Mouse (Mus musculus) testis, adult 10 weeks (tissue): ENCODE results near the gene Gm44579. TPM values are rescaled to one million over a fixed set of nuclear protein-coding genes. Genes with fewer than 3 reads are reported as not detected.

Experiments
- polyA plus RNA-seq: library from polyadenylated mRNA; stranded (reverse); fragments of 350-450 nt; fragmentation: Illumina TruSeq; extraction: RNeasy Lipid Tissue Mini Kit (QIAGEN cat#74804); gene quantifications from one replicate; pipeline ENCODE4 v1.2.3, GENCODE M21; 2014; ENCODE audit warnings: low read depth, low replicate concordance

Gm44579 gene
- not detected for polyA plus RNA-seq

DNA sequence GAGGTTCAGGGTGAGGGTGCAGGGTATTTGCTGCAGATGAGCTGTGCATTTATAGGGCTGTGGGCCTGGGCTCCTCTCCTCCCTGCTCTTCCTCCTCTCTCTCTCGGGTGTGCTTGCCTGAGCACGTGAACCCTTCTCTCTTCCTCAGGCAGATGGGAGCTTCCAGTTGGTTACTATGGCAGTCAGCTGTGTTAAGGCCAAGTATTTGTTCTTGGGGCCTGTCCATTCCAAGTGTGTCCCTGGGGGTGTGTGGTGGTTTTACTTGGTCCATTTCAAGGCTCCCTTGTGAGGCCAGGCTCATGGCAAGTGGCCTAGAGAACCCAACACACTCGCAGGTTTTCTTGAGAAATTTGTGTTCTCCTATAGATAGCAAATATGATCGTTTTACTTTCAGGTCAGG, at the start of gene Gm44579, which contains the start of gene Olfr287:
Gene Gm44579, minus strand, starts transcription at position 101 of the 400 bp plus-strand sequence.
Gene Olfr287, minus strand, starts transcription at position 180 of the 400 bp plus-strand sequence.

DNA sequence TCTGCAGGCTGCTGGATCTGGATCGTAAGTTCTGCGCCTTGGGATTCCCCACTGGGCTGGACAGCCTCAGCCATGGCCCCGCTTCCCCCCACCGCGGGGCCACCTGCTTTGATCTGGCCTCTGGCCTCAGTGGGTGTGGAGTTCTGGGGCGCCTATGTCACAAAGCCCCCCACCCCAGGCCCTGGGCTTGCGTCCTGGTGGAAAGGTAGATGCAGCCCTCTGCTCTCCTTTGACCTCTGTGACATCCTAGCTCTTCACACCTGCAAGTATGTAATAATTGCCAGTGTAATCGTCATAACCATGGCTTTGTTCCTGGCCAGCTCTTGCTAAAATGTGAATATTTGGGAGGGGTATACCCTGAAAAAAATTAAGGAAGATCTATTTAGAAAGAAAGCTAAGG, 36.4 kb upstream of the Gm44579 start, which contains the start of gene H1fnt:
Gene H1fnt, minus strand, starts transcription at position 101 of the 400 bp plus-strand sequence.

DNA sequence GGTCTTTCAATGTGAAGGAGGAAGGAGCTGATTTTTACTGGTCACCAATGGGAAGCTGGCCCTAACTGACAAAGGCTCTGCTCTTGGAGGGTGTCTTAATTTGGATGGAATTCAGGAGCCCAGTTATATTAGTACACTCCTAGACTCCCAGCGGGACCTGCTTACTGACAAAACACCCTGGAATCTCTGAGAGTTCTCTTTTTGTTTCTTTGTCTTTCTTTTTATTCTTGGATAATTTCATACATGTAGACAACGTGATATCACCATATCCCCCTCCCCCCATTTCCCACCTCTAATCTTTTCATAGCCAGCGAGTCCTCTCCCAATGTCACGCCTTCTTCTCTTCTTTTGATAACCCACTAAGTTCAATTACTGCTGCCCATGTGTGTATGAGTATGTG, 13.6 kb upstream of the Gm44579 start, which contains the start of gene Olfr286:
Gene Olfr286, minus strand, starts transcription at position 101 of the 400 bp plus-strand sequence.

DNA sequence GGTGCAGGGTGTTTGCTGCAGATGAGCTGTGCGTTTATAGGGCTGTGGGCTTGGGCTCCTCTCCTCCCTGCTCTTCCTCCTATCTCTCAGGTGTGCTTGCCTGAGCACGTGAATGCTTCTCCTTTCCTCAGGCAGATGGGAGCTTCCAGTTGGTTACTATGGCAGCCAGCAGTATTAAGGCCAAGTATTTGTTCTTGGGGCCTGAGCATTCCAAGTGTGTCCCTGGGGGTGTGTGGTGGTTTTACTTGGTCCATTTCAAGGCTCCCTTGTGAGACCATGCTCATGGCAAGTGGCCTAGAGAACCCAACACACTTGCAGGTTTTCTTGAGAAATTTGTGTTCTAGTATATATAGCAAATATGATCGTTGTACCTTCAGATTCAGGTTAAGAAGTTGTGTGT, 25.3 kb downstream of the Gm44579 start, which contains the start of gene Olfr288:
Gene Olfr288, minus strand, starts transcription at position 101 of the 400 bp plus-strand sequence.

DNA sequence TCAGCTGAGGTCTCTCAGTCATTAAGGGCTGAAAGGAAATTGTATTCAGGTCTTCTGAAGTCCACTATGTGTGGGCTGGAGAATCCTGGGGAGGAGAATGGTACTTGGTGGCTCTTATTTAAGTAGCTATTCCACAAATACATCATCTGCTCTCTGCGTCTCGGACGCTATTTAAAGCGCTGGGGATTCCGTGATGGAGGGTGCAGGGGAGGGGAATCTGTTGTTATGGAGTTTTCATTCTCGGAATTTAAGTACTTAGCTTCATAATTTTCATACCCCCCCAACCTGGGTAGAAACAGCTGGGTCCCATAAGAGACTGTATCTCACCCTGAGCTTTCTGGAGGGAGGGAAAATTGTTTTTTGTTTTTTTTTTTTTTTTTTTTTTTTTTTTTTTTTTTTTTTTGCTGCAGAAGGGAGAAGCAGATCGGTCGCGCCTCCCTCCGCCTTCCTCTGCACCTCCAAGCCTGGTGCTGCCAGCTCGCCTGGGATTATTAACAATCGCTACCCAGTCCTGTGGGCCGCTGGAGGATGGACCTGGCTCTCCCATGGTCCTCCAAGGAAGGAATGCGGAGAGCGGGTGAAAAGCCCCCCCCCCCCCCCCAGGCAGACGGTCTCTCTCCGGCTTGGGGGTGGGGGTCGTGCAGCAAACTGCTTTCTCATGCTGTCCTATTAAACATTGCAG, 53.7 kb downstream of the Gm44579 start, which contains the start of gene Ccdc184:
Gene Ccdc184, plus strand, starts transcription at position 196 of the 682 bp plus-strand sequence.

DNA sequence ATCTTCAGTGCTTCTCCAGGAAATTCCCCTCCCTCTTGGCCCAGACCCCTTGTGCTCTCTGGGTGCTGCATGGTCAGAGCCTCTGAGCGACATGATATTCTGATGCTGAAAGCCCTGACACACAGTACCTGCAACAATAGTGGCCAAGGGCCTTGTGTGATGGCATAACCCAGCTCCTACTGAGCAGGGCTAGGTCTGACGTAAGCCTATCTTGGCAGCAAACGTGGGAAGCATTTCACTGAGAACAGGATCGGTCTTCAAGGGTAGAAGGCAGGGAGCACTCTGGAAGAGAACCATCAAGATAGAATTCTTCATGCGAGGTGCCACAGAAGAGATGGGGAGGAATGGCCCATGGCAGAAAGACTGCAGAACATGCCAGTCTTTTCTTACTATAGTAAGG, 55.3 kb downstream of the Gm44579 start, which contains the start of gene Asb8:
Gene Asb8, minus strand, starts transcription at position 101 of the 400 bp plus-strand sequence.

Other genes with a start within 250 kb of the Gm44579 start
- gene Col2a1, start 216.3 kb downstream of the Gm44579 start, polyA plus RNA-seq = 0.85 TPM
- gene Pfkm, start 128.4 kb downstream of the Gm44579 start, polyA plus RNA-seq = 23.1 TPM
- 111 TPM for gene Senp1, start 127.2 kb downstream of the Gm44579 start, polyA plus RNA-seq
- gene Asb8, start 55.4 kb downstream of the Gm44579 start, polyA plus RNA-seq = 33.6 TPM
- 2.3 TPM for gene Ccdc184, start 53.8 kb downstream of the Gm44579 start, polyA plus RNA-seq
- not detected for gene Olfr288, start 25.4 kb downstream of the Gm44579 start, polyA plus RNA-seq
- gene Olfr287, start 79 bp upstream of the Gm44579 start, polyA plus RNA-seq = not detected
- not detected for gene Olfr286, start 13.5 kb upstream of the Gm44579 start, polyA plus RNA-seq
- gene H1fnt, start 36.3 kb upstream of the Gm44579 start, polyA plus RNA-seq = 79.5 TPM
- gene Zfp641, start 75.2 kb upstream of the Gm44579 start, polyA plus RNA-seq = 0.67 TPM
- gene Olfr285, start 96.4 kb upstream of the Gm44579 start, polyA plus RNA-seq = not detected
- gene Olfr284, start 120.0 kb upstream of the Gm44579 start, polyA plus RNA-seq = not detected
- not detected for gene Olfr283, start 160.0 kb upstream of the Gm44579 start, polyA plus RNA-seq
- gene Olfr282, start 210.2 kb upstream of the Gm44579 start, polyA plus RNA-seq = not detected
- gene Olfr281, start 231.6 kb upstream of the Gm44579 start, polyA plus RNA-seq = not detected
- not detected for gene OR5BS1P, start 248.9 kb upstream of the Gm44579 start, polyA plus RNA-seq